ENCODE assay signal across 13 mouse cellular contexts in genomic region chr12:99609643-99610042, GRCm38 (mm10). TPM values are rescaled to one million over a fixed set of nuclear protein-coding genes. Genes with fewer than 3 reads are reported as not detected.
A peak's percentile ranks its signal among the peaks of the same experiment; 100 is the strongest.
DNase-seq lines count a peak whose midpoint lies in the region; ATAC-seq lines count a peak whose summit lies in the region.
"Had no signal": no experiment of that assay in that cellular context is flagged by ENCODE, and none has a peak within 500 bp of the region (broad histone marks: within the 10 kb centered on the region; RNA-seq: fewer than 3 reads in every experiment).

No protein-coding gene starts in this region.

- H3K4me2 ChIP-seq in hindbrain, embryonic 13.5 days, result no peak overlapping the region
- H3K4me2 ChIP-seq: limb, embryonic 12.5 days; midbrain, embryonic 12.5 days had no signal

- intact Hi-C loops in heart, postnatal 25 days (cut with DNase I), result loop anchor here (5.0 kb wide), 1 partner anchor 113 kb away; no protein-coding TSS in a partner anchor

- no peak overlapping the region for H3K4me3 ChIP-seq in hindbrain, embryonic 13.5 days
- H3K4me3 ChIP-seq: erythroblast, embryonic 14.5 days; limb, embryonic 12.5 days; midbrain, embryonic 12.5 days had no signal

- H3K9me3 ChIP-seq in hindbrain, embryonic 13.5 days, result no peaks in the 10 kb centered on the region
- H3K9me3 ChIP-seq: limb, embryonic 12.5 days; midbrain, embryonic 12.5 days had no signal

- H3K27me3 ChIP-seq in hindbrain, embryonic 13.5 days, result no peaks in the 10 kb centered on the region
- H3K27me3 ChIP-seq: limb, embryonic 12.5 days had no signal

- peak; percentile 38 for DNase-seq in adrenal gland, adult 2 months
- DNase-seq in adrenal gland, postnatal 25 days, result no peak
- DNase-seq in adrenal gland, postnatal 10 days, result peak; percentile 37
- peak; percentile 76 to 79 for DNase-seq in heart, adult 9 months (ENCODE audit: low spot score in 2 of 2)
- peak; percentile 24 for DNase-seq in heart, postnatal 25 days (ENCODE audit: low spot score)
- DNase-seq in left cerebral cortex, adult 18-20 months (ENCODE audit: low spot score in 2 of 2), result no peak
- DNase-seq in MN1 (ENCODE audit: low spot score), result no peak
- DNase-seq: cerebellum, adult 8-10 months had no signal

- ATAC-seq in hindbrain, embryonic 13.5 days (ENCODE audit: low FRiP score), result no peak
- ATAC-seq: hindbrain, postnatal 0 days had no signal

- no peaks in the 10 kb centered on the region for H3K4me1 ChIP-seq in hindbrain, embryonic 13.5 days (replicated peaks)
- H3K4me1 ChIP-seq: midbrain, embryonic 12.5 days had no signal

- H3K27ac ChIP-seq in hindbrain, embryonic 13.5 days, result no peak overlapping the region
- H3K27ac ChIP-seq: hindbrain, postnatal 0 days; limb, embryonic 12.5 days; midbrain, embryonic 12.5 days had no signal

- no peak overlapping the region for H3K9ac ChIP-seq in hindbrain, embryonic 13.5 days
- H3K9ac ChIP-seq: limb, embryonic 12.5 days; midbrain, embryonic 12.5 days had no signal

- WGBS in hindbrain, embryonic 13.5 days, result 78% methylated on average over 5 of the region's 5 CpGs

- H3K36me3 ChIP-seq in hindbrain, embryonic 13.5 days, result no peaks in the 10 kb centered on the region
- H3K36me3 ChIP-seq: limb, embryonic 12.5 days; midbrain, embryonic 12.5 days had no signal

RNA-seq across cellular contexts. Expression of gene Foxn3, which starts 46.3 kb away (rescaled TPM):
- total RNA-seq in adrenal gland, adult 2 months (2021), result 10 to 100 TPM; 60.7 to 62.1 TPM
- 22.0 and 27.6 TPM in 2 replicates for polyA plus RNA-seq in adrenal gland, adult 2 months (2012; rRNA removed)
- 64.8 and 98.9 TPM in 2 replicates for total RNA-seq in adrenal gland, postnatal 25 days (2021)
- total RNA-seq in adrenal gland, postnatal 10 days (2021), result 10 to 100 TPM; 77.7 to 98.2 TPM
- total RNA-seq in heart, postnatal 25 days (2021), result 100 to 1,000 TPM; 115 to 120 TPM
- 10 to 100 TPM; 47.3 to 50.9 TPM for total RNA-seq in left cerebral cortex, adult 18-20 months (2021)
- 83.6 and 83.7 TPM in 2 replicates for polyA plus RNA-seq in hindbrain, embryonic 13.5 days (2015; fragmentation: Nextera tagmentation; extraction: Ambion mirVana)

Comparison
In these comparisons a context has a peak if more than half of its experiments do, and no peak if none do; other contexts are left out.
1. DNase-seq: peak in adrenal gland, adult 2 months (single experiment), adrenal gland, postnatal 10 days (single experiment), heart, adult 9 months (2 of 2) and heart, postnatal 25 days (single experiment); none in adrenal gland, postnatal 25 days (single experiment), left cerebral cortex, adult 18-20 months (0 of 2) and MN1 (single experiment).